Mouse (Mus musculus): Measurements from ENCODE around the gene Ss18l1.

Gene Ss18l1

DNA sequence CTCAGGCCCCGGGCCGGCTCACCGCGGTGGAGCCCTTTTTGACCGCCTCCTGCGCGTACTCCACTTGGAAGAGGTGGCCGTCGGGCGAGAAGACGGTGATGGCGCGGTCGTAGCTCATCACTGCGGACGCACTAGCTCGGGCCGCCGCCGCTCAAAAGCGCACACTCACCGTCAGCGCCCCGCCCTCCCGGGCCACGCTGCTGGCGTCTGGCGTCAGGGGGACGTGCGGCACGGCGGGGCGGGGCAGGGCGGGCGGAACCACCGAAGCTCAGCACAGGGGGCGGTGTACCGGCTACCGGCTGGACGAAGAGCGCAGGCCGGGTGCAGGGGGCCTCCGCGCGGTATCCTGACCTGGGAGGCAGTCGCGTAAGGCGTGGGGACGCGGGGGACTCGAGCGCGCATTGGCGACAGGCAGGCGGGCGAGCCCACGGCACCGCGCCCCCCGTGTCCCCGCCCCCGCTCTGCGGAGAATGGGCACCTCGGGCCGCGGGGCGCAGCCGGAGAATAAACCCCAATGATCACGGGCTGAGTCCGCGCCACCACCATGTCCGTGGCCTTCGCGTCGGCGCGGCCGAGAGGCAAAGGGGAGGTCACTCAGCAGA lies at the start of gene Ss18l1, which contains the start of gene Psma7:
TSS of gene Ss18l1 (plus strand) at position 254 of the 602 bp plus-strand sequence.
TSS of gene Psma7 (minus strand) at position 178 of the 602 bp plus-strand sequence.
- DNase-seq (ENCODE audit: low read depth), result peak; percentile 91

DNA sequence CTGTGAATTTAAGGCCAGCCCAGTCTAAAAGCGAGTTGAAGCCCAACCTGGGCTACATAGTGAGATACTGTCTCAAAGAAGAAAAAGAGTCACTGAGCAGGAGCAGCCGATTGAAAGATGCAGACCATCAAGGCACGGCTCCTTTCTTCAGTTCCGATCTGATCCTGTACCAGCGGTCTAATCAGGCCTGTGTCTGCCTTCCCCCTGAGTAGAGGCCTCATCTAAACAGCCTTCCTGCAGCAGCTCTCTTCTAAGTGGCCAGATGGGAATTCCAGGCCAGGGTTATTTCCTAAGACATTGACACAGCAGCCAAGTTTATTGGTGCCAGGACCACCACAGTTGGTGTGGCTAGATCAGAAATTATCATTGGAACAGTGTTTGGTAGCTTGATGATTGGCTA lies 49.2 kb upstream of the Ss18l1 start:
- DNase-seq (ENCODE audit: low read depth), result no peak

- no peak for DNase-seq (ENCODE audit: low read depth)
Observed at GRCm38 (mm10) chr2:179998431-179998830, 43.9 kb upstream of the Ss18l1 start.

GRCm38 (mm10) chr2:180001635-180002034 lies 40.7 kb upstream of the Ss18l1 start:
- no peak for DNase-seq (ENCODE audit: low read depth)

DNA sequence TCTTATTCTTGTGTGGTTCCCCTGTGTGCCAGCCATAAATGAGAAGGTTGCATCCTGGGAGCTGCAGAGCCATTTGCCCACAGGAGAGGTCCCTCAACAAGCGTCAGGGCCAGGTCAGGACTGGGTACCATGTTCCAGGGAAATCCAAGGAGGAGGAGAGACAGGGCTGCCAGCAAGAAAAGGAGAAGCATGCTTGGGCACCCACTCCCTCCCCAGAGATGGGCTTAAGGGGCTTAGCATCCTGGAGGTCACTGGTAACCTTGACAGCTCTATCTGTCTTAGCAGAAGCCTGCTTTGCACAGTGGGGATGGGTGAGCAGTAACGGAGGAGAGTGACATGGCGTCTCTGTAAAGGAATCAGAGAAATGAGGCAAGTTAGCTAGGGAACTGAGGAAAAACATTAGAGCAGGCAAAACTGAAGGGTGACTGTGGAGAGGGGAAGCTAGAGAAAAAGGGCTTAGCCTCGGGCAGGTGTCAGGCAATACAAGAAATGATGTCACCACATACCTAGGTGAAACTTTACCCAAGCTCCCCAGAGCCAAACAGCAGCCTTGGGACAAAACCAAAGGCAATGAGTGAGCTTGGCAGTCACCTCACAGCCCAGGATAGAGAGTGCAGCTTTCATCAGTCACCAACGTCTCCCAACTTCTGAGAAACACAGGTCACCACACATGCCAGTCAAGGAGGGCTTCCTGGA lies 36.5 kb upstream of the Ss18l1 start:
- no peak for DNase-seq (ENCODE audit: low read depth)

- no peak for DNase-seq (ENCODE audit: low read depth)
Observed at GRCm38 (mm10) chr2:180006352-180007017, 35.8 kb upstream of the Ss18l1 start.

- no peak for DNase-seq (ENCODE audit: low read depth)
Observed at GRCm38 (mm10) chr2:180010686-180011085, 31.6 kb upstream of the Ss18l1 start.

GRCm38 (mm10) chr2:180011370-180011769 lies 30.9 kb upstream of the Ss18l1 start:
- no peak for DNase-seq (ENCODE audit: low read depth)

- DNase-seq (ENCODE audit: low read depth), result no peak
Observed at GRCm38 (mm10) chr2:180013686-180014085, 28.6 kb upstream of the Ss18l1 start.

DNA sequence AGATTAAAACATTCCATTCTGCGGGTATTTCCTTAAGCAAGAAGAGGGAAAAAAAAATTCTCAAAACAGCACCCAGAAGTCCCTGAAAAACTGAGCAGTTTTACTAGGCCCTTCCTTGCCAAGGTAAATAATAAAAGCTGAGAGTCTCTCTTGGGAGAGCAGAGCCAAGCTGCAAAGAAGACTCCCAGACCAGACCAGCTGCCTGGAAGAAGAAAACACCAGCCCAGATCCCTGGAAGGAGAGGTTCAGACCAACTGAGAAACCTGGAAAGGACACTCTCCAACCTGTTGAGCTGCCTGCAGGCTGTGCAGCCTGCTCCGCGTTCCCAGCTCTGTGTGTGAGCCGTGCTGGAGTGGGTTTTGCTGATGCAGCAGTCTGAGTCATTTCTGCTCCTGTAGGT lies 24.7 kb upstream of the Ss18l1 start:
- DNase-seq (ENCODE audit: low read depth), result no peak

DNA sequence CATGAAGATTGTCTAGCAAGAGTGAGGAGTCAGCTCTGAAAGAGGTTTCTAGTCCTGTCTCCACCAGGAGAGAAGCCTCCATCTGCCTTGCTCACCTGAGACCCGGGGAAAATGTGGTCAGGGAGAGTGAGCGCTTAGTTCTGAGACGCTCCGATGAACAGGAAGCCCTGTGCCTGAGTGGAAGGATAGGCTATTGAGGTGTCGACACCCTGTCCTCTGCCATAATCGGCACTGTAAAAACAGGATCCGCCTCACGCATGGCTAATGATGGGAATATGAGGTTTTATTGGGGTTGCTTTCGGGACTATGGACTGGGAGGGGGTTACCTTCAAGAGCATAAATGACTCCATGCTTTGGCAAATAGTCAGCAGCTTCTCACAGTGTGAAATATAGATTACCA lies 23.7 kb upstream of the Ss18l1 start:
- no peak for DNase-seq (ENCODE audit: low read depth)

- no peak for DNase-seq (ENCODE audit: low read depth)
Observed at GRCm38 (mm10) chr2:180020091-180020661, 22.1 kb upstream of the Ss18l1 start.

DNA sequence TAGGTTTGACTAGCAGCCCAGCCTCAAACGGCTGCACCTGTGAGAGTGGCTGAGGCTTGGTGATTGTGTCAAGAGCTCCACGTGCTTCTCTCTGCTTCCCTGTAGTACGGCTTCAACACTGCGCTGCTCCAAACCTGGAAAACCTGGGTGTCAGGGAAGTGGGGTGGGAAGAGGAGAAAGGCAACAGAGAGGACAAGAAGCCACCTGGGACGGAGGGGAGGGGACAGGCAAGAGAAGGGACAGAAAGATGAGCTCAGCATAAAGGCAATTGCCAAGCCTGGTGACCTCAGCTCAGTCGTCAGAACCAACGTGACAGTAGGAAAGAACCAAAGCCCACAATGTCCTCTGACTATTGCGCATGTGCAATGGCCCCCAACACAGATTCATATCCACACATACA lies 21.4 kb upstream of the Ss18l1 start:
- DNase-seq (ENCODE audit: low read depth), result no peak

- no peak for DNase-seq (ENCODE audit: low read depth)
Observed at GRCm38 (mm10) chr2:180022751-180023150, 19.6 kb upstream of the Ss18l1 start.

DNA sequence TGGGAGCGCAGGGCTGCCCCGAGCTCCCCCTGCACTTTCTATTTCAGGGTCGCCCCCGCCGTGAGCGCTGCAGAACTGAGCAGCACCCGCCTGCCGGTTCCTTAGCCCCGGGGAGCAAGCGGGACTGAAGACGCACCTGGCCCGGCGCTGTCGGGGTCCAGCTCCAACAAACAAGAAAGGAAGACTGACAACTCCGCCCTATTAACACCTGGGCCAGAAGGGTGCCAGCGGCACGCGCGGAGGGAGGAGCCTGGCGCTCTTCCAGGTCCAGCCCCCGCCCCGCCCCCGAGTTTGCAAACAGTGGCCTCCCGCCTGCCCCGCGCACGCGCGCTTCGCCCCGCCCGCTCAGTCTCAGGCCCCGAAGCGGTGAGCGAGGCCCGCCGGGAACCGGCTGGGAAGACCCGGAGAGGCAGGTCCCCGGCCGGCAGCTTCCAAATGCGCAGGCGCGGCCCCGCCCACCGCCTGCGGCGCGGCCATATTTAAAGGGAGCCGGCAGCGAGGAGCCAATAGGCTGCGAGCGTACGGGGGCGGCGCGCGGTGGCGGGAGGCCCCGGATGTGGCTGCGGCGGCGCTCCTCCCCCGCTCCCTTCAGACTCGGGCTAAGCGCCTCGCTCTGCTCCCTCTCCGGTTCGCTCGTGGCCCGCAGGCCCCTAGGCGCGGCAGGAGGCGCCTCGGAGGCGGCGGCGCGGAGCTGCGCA lies 17.8 kb upstream of the Ss18l1 start, which contains the start of gene Lsm14b:
TSS of gene Lsm14b (plus strand) at position 587 of the 698 bp plus-strand sequence.
- peak; percentile 98 for DNase-seq (ENCODE audit: low read depth)

- DNase-seq (ENCODE audit: low read depth), result peak; percentile 35
Observed at GRCm38 (mm10) chr2:180025135-180025860, 17.0 kb upstream of the Ss18l1 start.

- DNase-seq (ENCODE audit: low read depth), result no peak
Observed at GRCm38 (mm10) chr2:180025861-180026200, 16.5 kb upstream of the Ss18l1 start.

GRCm38 (mm10) chr2:180027768-180028167 lies 14.5 kb upstream of the Ss18l1 start:
- no peak for DNase-seq (ENCODE audit: low read depth)

DNA sequence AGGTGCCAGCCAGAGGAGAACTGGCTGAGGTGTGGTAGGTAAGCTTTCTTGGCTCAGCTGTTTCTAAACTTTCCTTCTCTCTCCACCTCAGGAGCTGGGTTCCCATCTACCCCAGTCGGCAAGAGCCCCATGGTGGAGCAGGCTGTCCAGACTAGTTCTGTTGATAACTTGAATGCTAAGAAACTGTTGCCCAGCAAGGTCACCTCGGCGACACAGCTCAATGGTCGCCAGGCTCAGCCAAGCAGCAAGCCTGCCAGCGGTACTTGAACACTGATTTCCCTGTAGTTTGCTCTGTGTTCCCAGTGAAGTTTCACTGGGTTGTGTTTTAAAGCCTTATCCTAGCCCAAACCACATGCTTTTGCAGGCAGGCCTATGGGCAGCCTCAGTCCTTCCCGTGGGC lies 11.0 kb upstream of the Ss18l1 start:
- no peak for DNase-seq (ENCODE audit: low read depth)

- DNase-seq (ENCODE audit: low read depth), result peak; percentile 90
Observed at GRCm38 (mm10) chr2:180032925-180033324, 9.4 kb upstream of the Ss18l1 start.

DNA sequence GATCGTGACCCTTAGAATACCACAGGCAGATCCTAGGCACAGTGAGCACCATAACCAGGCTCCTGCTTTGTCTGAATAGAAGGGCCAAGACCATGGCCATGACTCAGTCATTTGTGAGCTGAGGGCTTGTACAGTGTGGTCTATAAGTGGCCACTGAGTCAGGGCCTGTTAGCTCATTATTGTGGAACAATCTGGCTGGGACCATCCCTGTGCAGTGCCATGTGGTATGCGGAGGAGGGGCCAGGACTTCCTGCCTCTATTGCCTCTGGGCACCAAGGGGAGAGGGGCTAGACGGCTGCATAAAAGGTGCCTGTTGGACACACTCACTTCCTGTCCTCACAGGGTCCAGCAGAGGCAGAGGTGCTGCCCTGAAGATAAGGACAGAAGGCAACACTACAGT lies 8.4 kb upstream of the Ss18l1 start:
- peak; percentile 81 for DNase-seq (ENCODE audit: low read depth)

DNA sequence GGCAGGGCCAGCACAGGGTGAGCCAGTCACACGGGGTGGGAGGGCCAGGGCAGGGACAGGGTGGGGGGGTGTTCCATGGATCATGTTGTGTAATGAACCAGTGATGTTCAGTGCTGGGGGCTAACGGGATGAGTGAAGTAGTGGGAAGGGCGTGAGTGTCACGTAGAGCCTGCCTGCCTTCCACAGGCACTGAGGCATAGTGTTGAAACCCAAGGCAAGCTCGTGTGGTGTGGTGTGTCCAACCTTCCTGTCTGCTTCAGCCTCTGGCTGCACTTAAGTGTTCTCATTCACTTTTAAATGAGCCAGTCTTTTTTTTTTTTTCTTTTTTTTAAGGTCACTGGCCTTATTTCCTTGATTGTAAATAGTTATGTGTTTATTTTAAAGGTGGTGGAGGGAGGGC lies 7.6 kb upstream of the Ss18l1 start:
- no peak for DNase-seq (ENCODE audit: low read depth)
